Mouse (Mus musculus) hindlimb bud, embryonic 11.5 days (tissue): ENCODE data around the gene Ttc28.

Source experiments
- DNase-seq: peaks from one replicate; pipeline ENCODE4 v3.0.0-alpha.2; 2012; ENCODE audit warnings: low read depth, low spot score; ENCODE audit errors: extremely low spot score

The Ttc28 gene

GRCm38 (mm10) chr5:111006272-111007135, 126.9 kb downstream of the Ttc28 start:
- no peak for DNase-seq

- no peak for DNase-seq
Measured at GRCm38 (mm10) chr5:111007136-111007500, 127.5 kb downstream of the Ttc28 start.

GRCm38 (mm10) chr5:111007900-111008299, 128.3 kb downstream of the Ttc28 start:
- no peak for DNase-seq

GRCm38 (mm10) chr5:111008431-111008830, 128.8 kb downstream of the Ttc28 start:
- DNase-seq, result no peak

GRCm38 (mm10) chr5:111011271-111011670, 131.7 kb downstream of the Ttc28 start:
- DNase-seq, result peak; percentile 89

- DNase-seq, result no peak
Measured at GRCm38 (mm10) chr5:111012064-111012463, 132.5 kb downstream of the Ttc28 start.

- no peak for DNase-seq
Measured at GRCm38 (mm10) chr5:111012587-111012986, 133.0 kb downstream of the Ttc28 start.

GRCm38 (mm10) chr5:111014960-111015359, 135.4 kb downstream of the Ttc28 start:
- DNase-seq, result no peak

- DNase-seq, result no peak
Measured at GRCm38 (mm10) chr5:111017319-111017718, 137.7 kb downstream of the Ttc28 start.

- DNase-seq, result no peak
Measured at GRCm38 (mm10) chr5:111022339-111022738, 142.7 kb downstream of the Ttc28 start.

- no peak for DNase-seq
Measured at GRCm38 (mm10) chr5:111022940-111023339, 143.3 kb downstream of the Ttc28 start.

GRCm38 (mm10) chr5:111024621-111025020, 145.0 kb downstream of the Ttc28 start:
- no peak for DNase-seq

- no peak for DNase-seq
Measured at GRCm38 (mm10) chr5:111025476-111025875, 145.9 kb downstream of the Ttc28 start.

GRCm38 (mm10) chr5:111026209-111026608, 146.6 kb downstream of the Ttc28 start:
- DNase-seq, result no peak

GRCm38 (mm10) chr5:111028340-111028739, 148.7 kb downstream of the Ttc28 start:
- DNase-seq, result no peak

- no peak for DNase-seq
Measured at GRCm38 (mm10) chr5:111028952-111029351, 149.3 kb downstream of the Ttc28 start.

- DNase-seq, result no peak
Measured at GRCm38 (mm10) chr5:111032687-111033295, 153.2 kb downstream of the Ttc28 start.

GRCm38 (mm10) chr5:111033489-111033888, 153.9 kb downstream of the Ttc28 start:
- DNase-seq, result no peak

- no peak for DNase-seq
Measured at GRCm38 (mm10) chr5:111037123-111037748, 157.6 kb downstream of the Ttc28 start.

GRCm38 (mm10) chr5:111039771-111040170, 160.2 kb downstream of the Ttc28 start:
- DNase-seq, result no peak

GRCm38 (mm10) chr5:111041952-111042351, 162.3 kb downstream of the Ttc28 start:
- DNase-seq, result no peak

GRCm38 (mm10) chr5:111044193-111044592, 164.6 kb downstream of the Ttc28 start:
- DNase-seq, result no peak
